Mouse (Mus musculus): Measurements from ENCODE around the gene Rbfox2. TPM values are rescaled to one million over a fixed set of nuclear protein-coding genes. Genes with fewer than 3 reads are reported as not detected.
A peak's percentile ranks its signal among the peaks of the same experiment; 100 is the strongest.

Rbfox2 gene
- polyA plus RNA-seq, 1 experiment from 2014 or later, result 13.1 TPM

- Histone ChIP-seq H3K27me3 (replicated peaks) (no peaks in the 10 kb centered on the region), H3K9ac (no peak overlapping the region), H3K4me3 (no peak overlapping the region), H3K36me3 (no peaks in the 10 kb centered on the region), H3K9me3 (replicated peaks) (no peaks in the 10 kb centered on the region), H3K27ac (peak overlapping the region; percentile 67), H3K4me1 (peaks cover 14% of the 10 kb centered on the region), H3K4me2 (peak overlapping the region; percentile 24)
- ATAC-seq, result peak; percentile 67
- 61% methylated on average over 14 of the region's 14 CpGs for WGBS (ENCODE audit: insufficient replicate concordance)
These were observed 103.4 kb downstream of the Rbfox2 start for GRCm38 (mm10) chr15:77203255-77203981.

GRCm38 (mm10) chr15:77202881-77203254 lies 103.9 kb downstream of the Rbfox2 start:
- Histone ChIP-seq H3K9me3 (replicated peaks) (no peaks in the 10 kb centered on the region), H3K27me3 (replicated peaks) (no peaks in the 10 kb centered on the region), H3K4me3 (no peak overlapping the region), H3K4me2 (peak overlapping the region; percentile 24), H3K27ac (peak overlapping the region; percentile 67), H3K9ac (no peak overlapping the region), H3K4me1 (peaks cover 14% of the 10 kb centered on the region), H3K36me3 (no peaks in the 10 kb centered on the region)
- WGBS (ENCODE audit: insufficient replicate concordance), result 76% methylated on average over 3 of the region's 3 CpGs
- no peak for ATAC-seq

DNA sequence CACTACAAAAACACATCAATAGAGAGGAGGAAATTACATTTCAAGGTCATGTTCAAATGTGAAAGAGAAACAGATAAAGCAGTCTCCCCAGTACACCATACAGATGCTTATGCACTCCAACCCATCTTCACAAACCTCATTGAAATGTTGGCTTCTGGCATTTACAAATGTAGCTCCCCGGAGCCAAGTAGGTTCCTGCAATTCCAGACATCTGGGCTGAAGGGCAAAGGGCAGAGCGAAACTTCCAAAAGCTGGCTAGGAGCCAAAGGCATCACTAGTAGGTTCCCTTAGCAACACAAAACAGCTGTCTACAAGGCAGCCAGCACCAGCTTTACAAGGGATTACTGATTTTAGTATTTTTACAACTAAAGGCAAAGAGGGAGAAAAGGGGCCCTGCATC lies 104.6 kb downstream of the Rbfox2 start:
- Histone ChIP-seq H3K9ac (no peak overlapping the region), H3K9me3 (replicated peaks) (no peaks in the 10 kb centered on the region), H3K36me3 (no peaks in the 10 kb centered on the region), H3K27ac (no peak overlapping the region), H3K27me3 (replicated peaks) (no peaks in the 10 kb centered on the region), H3K4me3 (no peak overlapping the region), H3K4me1 (peaks cover 14% of the 10 kb centered on the region), H3K4me2 (no peak overlapping the region)
- ATAC-seq, result no peak
- 58% methylated on average over 2 of the region's 2 CpGs for WGBS (ENCODE audit: insufficient replicate concordance)

DNA sequence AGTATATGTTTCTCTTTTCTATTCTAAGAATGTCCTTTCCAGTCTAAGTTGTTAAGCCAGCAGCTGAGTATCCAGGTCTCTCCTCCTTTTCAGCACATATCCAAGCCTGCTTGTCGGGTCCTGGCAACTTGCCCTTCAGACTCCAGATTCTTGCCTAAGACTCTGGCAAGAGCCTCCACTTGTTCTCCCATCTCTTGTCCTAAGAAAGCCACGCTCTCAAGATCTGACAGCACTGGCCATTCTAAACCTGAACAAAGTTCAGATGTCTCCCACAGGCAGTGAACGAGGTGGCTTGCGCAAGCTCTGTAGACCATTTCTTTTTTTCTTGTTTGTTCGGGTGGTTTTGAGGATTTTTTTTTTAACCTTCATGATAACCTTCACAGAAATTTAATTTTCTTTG lies 110.0 kb downstream of the Rbfox2 start:
- no peak overlapping the region for H3K4me3 ChIP-seq
- ATAC-seq, result no peak
- H3K36me3 ChIP-seq, result no peaks in the 10 kb centered on the region
- H3K27me3 ChIP-seq (replicated peaks), result no peaks in the 10 kb centered on the region
- H3K9me3 ChIP-seq (replicated peaks), result no peaks in the 10 kb centered on the region
- H3K9ac ChIP-seq, result no peak overlapping the region
- H3K27ac ChIP-seq, result 0 out of 2 replicates have a peak overlapping the region, but pooled peaks have one; percentile 10
- H3K4me1 ChIP-seq, result peaks cover 3% of the 10 kb centered on the region
- WGBS (ENCODE audit: insufficient replicate concordance), result 69% methylated on average over 5 of the region's 5 CpGs
- H3K4me2 ChIP-seq, result peak overlapping the region; percentile 25; the same call in 1 of the 2 replicates

- no peak overlapping the region for H3K4me3 ChIP-seq
- no peaks in the 10 kb centered on the region for H3K36me3 ChIP-seq
- H3K9me3 ChIP-seq (replicated peaks), result no peaks in the 10 kb centered on the region
- no peaks in the 10 kb centered on the region for H3K27me3 ChIP-seq (replicated peaks)
- ATAC-seq, result no peak
- H3K27ac ChIP-seq, result 0 out of 2 replicates have a peak overlapping the region, but pooled peaks have one; percentile 10
- WGBS (ENCODE audit: insufficient replicate concordance), result 51% methylated on average over 2 of the region's 2 CpGs
- H3K4me2 ChIP-seq, result no peak overlapping the region
- H3K4me1 ChIP-seq, result no peaks in the 10 kb centered on the region
- no peak overlapping the region for H3K9ac ChIP-seq
These were observed 110.8 kb downstream of the Rbfox2 start for GRCm38 (mm10) chr15:77196001-77196400.

DNA sequence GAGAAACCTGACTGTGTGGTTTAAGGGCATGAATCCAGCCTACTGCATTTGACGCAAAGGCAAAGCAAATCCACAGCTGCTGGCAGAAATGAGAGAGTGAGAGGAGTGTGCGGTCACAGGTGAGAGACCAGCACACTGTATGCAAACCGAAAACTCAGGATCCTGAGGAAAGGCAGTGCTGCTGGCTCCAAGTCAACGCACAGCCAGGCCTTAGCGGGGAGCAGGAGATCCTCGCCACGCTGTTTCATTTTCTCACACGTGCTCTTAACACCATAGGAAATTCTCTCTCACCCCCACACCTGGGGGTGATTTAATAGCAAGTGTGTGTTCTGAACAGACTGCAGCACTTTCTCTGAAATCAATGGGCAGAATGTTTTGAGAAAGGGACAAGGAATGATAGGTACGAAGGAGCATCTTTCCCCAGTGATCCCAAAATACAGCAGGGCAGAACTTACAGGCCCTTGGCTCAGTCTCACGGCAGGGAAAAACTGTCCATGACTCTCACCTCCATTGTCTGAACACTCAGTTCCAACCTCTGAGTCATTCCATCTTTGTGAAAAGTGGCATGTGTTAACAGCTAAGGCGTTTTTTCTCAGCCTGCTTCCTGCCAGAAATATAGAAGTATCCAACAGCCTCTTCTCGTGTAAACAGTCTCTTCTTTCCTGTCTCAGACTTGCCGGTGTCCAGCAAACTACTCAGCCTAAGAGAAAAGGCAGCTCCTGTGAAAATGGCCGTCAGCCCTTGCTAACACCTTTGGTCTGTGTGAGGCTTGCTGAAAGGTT lies 114.5 kb downstream of the Rbfox2 start:
- Histone ChIP-seq H3K4me3 (no peak overlapping the region), H3K27me3 (replicated peaks) (no peaks in the 10 kb centered on the region), H3K27ac (no peak overlapping the region), H3K36me3 (no peaks in the 10 kb centered on the region), H3K9ac (no peak overlapping the region), H3K4me2 (no peak overlapping the region), H3K4me1 (no peaks in the 10 kb centered on the region), H3K9me3 (replicated peaks) (no peaks in the 10 kb centered on the region)
- 64% methylated on average over 14 of the region's 14 CpGs for WGBS (ENCODE audit: insufficient replicate concordance)
- ATAC-seq, result no peak

GRCm38 (mm10) chr15:77186096-77186495 lies 120.7 kb downstream of the Rbfox2 start:
- no peak for ATAC-seq
- no peak overlapping the region for H3K4me2 ChIP-seq
- H3K27me3 ChIP-seq (replicated peaks), result no peaks in the 10 kb centered on the region
- no peaks in the 10 kb centered on the region for H3K36me3 ChIP-seq
- H3K27ac ChIP-seq, result no peak overlapping the region
- 68% methylated on average over 1 of the region's 1 CpGs for whole genome bisulfite sequencing (ENCODE audit: insufficient replicate concordance)
- H3K9me3 ChIP-seq (replicated peaks), result no peaks in the 10 kb centered on the region
- no peaks in the 10 kb centered on the region for H3K4me1 ChIP-seq
- no peak overlapping the region for H3K9ac ChIP-seq
- no peak overlapping the region for H3K4me3 ChIP-seq

GRCm38 (mm10) chr15:77185614-77186013 lies 121.2 kb downstream of the Rbfox2 start:
- H3K4me1 ChIP-seq, result no peaks in the 10 kb centered on the region
- 52% methylated on average over 5 of the region's 5 CpGs for WGBS (ENCODE audit: insufficient replicate concordance)
- no peaks in the 10 kb centered on the region for H3K36me3 ChIP-seq
- no peak overlapping the region for H3K9ac ChIP-seq
- no peak overlapping the region for H3K4me2 ChIP-seq
- H3K27ac ChIP-seq, result no peak overlapping the region
- H3K27me3 ChIP-seq (replicated peaks), result no peaks in the 10 kb centered on the region
- no peak overlapping the region for H3K4me3 ChIP-seq
- ATAC-seq, result no peak
- no peaks in the 10 kb centered on the region for H3K9me3 ChIP-seq (replicated peaks)

DNA sequence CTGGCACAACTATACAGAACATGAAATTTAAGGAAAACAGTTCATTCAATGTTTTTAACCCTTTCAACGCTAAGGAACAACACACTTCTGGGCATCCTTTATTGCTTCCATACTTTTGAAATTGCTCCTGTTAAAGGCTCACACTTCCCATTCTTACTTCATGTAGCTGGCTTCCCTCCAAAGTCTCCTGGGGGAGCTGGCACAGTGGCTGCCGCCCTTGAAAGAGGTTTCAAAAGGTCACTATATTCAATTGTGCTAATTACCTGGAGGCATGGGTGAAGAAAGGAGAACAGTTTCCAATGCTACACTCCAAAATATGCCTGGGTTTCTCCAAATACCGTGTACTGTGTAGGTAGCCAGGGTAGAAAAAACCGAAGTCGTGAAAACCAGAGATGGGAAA lies 124.0 kb downstream of the Rbfox2 start:
- Histone ChIP-seq H3K36me3 (no peaks in the 10 kb centered on the region), H3K9me3 (replicated peaks) (no peaks in the 10 kb centered on the region), H3K4me3 (no peak overlapping the region), H3K9ac (no peak overlapping the region), H3K27me3 (replicated peaks) (no peaks in the 10 kb centered on the region), H3K4me1 (no peaks in the 10 kb centered on the region), H3K27ac (no peak overlapping the region), H3K4me2 (no peak overlapping the region)
- 69% methylated on average over 5 of the region's 5 CpGs for WGBS (ENCODE audit: insufficient replicate concordance)
- ATAC-seq, result no peak

DNA sequence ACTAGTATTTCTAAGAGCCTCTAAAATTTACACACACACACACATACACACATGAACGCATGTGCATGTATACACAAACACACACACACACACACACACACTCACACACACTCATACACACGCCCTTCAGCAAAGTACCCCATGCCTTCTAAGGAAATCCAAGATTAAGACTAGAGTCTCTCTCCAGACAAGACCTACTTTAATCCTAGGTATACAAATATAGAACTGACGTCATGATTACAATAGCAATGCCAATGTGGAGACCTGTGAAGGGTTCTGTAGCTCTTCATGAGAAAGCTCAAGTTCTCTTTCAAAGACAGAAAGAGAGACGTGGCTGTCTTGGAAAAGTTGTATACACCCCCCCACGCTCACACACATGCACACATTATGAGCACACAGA lies 132.8 kb downstream of the Rbfox2 start:
- no peak for ATAC-seq
- Histone ChIP-seq H3K9me3 (replicated peaks) (no peaks in the 10 kb centered on the region), H3K4me1 (no peaks in the 10 kb centered on the region), H3K27ac (no peak overlapping the region), H3K4me3 (no peak overlapping the region), H3K9ac (no peak overlapping the region), H3K36me3 (no peaks in the 10 kb centered on the region), H3K4me2 (no peak overlapping the region), H3K27me3 (replicated peaks) (no peaks in the 10 kb centered on the region)
- 67% methylated on average over 5 of the region's 5 CpGs for WGBS (ENCODE audit: insufficient replicate concordance)

DNA sequence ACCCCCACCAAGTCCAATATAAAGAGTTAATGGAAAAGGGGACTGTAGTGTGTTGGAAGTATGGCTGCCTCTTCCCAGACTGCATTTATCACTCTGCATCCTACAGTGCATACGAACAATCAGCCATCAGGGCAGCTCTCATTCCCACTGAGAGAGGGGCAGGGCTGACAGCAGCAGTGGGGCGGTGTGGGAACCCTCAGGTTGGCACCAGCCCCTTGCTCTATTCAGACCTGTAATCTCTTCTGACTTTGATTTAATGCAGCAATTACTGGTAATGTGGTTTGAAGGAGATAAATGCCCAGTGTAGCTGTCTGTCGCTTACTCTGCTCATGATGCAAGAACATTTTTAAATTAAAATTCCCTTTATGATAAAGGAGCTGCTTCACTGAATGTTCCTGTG lies 134.4 kb downstream of the Rbfox2 start:
- H3K27ac ChIP-seq, result no peak overlapping the region
- WGBS (ENCODE audit: insufficient replicate concordance), result 59% methylated on average over 3 of the region's 3 CpGs
- no peak overlapping the region for H3K4me2 ChIP-seq
- no peaks in the 10 kb centered on the region for H3K36me3 ChIP-seq
- H3K9ac ChIP-seq, result no peak overlapping the region
- no peaks in the 10 kb centered on the region for H3K4me1 ChIP-seq
- no peak overlapping the region for H3K4me3 ChIP-seq
- ATAC-seq, result no peak
- H3K27me3 ChIP-seq (replicated peaks), result no peaks in the 10 kb centered on the region
- H3K9me3 ChIP-seq (replicated peaks), result no peaks in the 10 kb centered on the region

DNA sequence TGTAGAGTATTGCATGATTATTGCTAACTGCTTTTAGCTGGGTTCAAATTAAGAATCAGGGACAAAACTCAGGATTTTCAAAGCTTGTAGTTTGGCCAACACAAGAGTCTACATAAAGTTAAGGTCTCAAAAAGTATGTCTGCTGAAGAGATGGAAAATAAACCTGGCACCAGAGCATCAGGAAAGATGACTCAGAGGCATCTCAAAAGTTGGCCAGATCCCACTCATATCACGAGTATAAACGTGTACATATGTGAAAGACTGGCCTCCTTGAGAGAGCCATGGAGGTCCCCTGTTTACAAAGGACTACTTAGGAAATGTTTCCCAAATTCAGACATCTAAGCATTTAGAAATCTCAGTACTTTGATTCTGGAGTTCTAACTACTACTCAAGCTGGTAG lies 138.0 kb downstream of the Rbfox2 start:
- H3K4me3 ChIP-seq, result no peak overlapping the region
- no peaks in the 10 kb centered on the region for H3K36me3 ChIP-seq
- no peak for ATAC-seq
- no peak overlapping the region for H3K4me2 ChIP-seq
- no peaks in the 10 kb centered on the region for H3K27me3 ChIP-seq (replicated peaks)
- WGBS (ENCODE audit: insufficient replicate concordance), result 57% methylated on average over 2 of the region's 2 CpGs
- H3K9ac ChIP-seq, result no peak overlapping the region
- no peak overlapping the region for H3K27ac ChIP-seq
- H3K4me1 ChIP-seq, result 0 out of 2 replicates have a peak, but pooled peaks cover 2% of the 10 kb centered on the region
- H3K9me3 ChIP-seq (replicated peaks), result no peaks in the 10 kb centered on the region

All from liver, embryonic 12.5 days (tissue).